In the genomic region with DNA sequence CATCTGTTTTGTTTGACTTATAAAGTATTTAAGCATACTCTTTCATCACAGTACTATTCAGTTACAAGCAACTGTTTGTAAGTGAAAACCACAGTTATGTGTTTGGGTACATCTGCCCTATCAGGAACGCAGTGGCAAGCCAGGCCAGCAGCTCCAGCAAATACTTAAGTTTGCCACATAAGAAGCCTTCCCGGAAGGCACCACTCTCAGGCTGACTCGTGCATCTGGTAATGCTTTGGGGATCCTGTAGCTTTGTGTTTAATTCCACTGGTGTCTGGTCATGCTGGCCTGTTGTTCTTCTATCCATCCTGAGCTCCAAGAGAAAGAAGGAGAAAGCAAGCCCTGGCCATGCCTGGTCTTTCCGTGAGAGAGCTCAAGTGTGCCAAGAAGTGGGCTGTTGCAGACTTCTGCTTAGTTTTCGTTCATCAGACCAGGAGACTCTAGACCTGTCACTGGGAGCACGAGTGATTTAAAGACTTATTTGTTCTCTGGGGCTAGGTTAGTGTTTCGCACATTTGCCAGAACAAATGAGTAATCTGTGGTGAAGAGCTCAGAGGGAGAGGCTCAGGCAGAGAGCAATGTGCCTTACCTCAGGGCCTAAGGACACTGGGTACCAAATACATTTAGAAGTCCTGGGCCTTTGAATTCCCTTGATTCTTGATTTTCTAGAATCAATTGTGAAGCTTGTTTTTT, we compare ENCODE assay signal across 22 mouse cellular contexts.
DNase-seq lines count a peak whose midpoint lies in the region; ATAC-seq and TF ChIP-seq lines count a peak whose summit lies in the region.
"Had no signal": no experiment of that assay in that cellular context is flagged by ENCODE, and none has a peak within 500 bp of the region (broad histone marks: within the 10 kb centered on the region; RNA-seq: fewer than 3 reads in every experiment).

No protein-coding gene starts in this region.

- H3K4me2 ChIP-seq in kidney, embryonic 16.5 days (replicated peaks; ENCODE audit: low read depth, low read length) = no peak overlapping the region
- H3K4me2 ChIP-seq: hindbrain, embryonic 12.5 days; limb, embryonic 15.5 days; midbrain, embryonic 15.5 days; neural tube, embryonic 13.5 days had no signal

- peaks cover 10% of the 10 kb centered on the region; the same call in 1 of the 2 replicates for H3K4me1 ChIP-seq in kidney, embryonic 16.5 days (ENCODE audit: insufficient read depth, low read length)
- H3K4me1 ChIP-seq: midbrain, embryonic 15.5 days had no signal

- TF ChIP-seq CTCF in gastrocnemius, adult 2 months (IDR thresholded peaks at IDR 0.05) = no peak

- no peaks in the 10 kb centered on the region for H3K9me3 ChIP-seq in kidney, embryonic 16.5 days (ENCODE audit: low read length)
- H3K9me3 ChIP-seq: hindbrain, embryonic 12.5 days; limb, embryonic 15.5 days; midbrain, embryonic 15.5 days; neural tube, embryonic 13.5 days had no signal

- ATAC-seq in kidney, embryonic 16.5 days (ENCODE audit: low FRiP score, low TSS enrichment) = no peak
- ATAC-seq: lung, postnatal 0 days; midbrain, embryonic 15.5 days had no signal

- no peaks in the 10 kb centered on the region for H3K36me3 ChIP-seq in kidney, embryonic 16.5 days (ENCODE audit: insufficient read depth, low read length)
- H3K36me3 ChIP-seq: hindbrain, embryonic 12.5 days; limb, embryonic 15.5 days; midbrain, embryonic 15.5 days; neural tube, embryonic 13.5 days had no signal

- WGBS in kidney, embryonic 16.5 days = 39% methylated on average over 7 of the region's 7 CpGs

- intact Hi-C loops in gastrocnemius, adult 2 months (cut with DNase I) = no loop called here

- H3K4me3 ChIP-seq in gastrocnemius, adult 2 months = no peak overlapping the region
- H3K4me3 ChIP-seq in kidney, embryonic 16.5 days (ENCODE audit: low read length) = no peak overlapping the region
- H3K4me3 ChIP-seq: hindbrain, embryonic 12.5 days; left cerebral cortex, adult 2 months; limb, embryonic 15.5 days; midbrain, embryonic 15.5 days; neural tube, embryonic 13.5 days had no signal

- no peaks in the 10 kb centered on the region for H3K27me3 ChIP-seq in kidney, embryonic 16.5 days (ENCODE audit: insufficient read depth, low read length)
- H3K27me3 ChIP-seq: hindbrain, embryonic 12.5 days; limb, embryonic 15.5 days; midbrain, embryonic 15.5 days; neural tube, embryonic 13.5 days had no signal

- peak overlapping the region; percentile 38; the same call in 1 of the 2 replicates for H3K27ac ChIP-seq in gastrocnemius, adult 2 months
- H3K27ac ChIP-seq in kidney, embryonic 16.5 days (ENCODE audit: low read length) = 0 out of 2 replicates have a peak overlapping the region, but pooled peaks have one; percentile 8
- H3K27ac ChIP-seq: hindbrain, embryonic 12.5 days; left cerebral cortex, adult 2 months; limb, embryonic 15.5 days; macrophage; midbrain, embryonic 15.5 days; neural tube, embryonic 13.5 days had no signal

- DNase-seq in gastrocnemius, adult 2 months = no peak
- no peak for DNase-seq in gastrocnemius, adult 18-20 months (ENCODE audit: low spot score)
- no peak for DNase-seq in kidney, postnatal 14 days
- peak; percentile 77 for DNase-seq in NIH3T3 (ENCODE audit: low read depth)
- peak; percentile 66 for DNase-seq in fibroblast of lung, adult 2 months (ENCODE audit: low read depth)
- DNase-seq in B cell, adult 2 months = no peak
- no peak for DNase-seq in yolk sac, embryonic 10.5 days (ENCODE audit: low spot score)
- DNase-seq: gastrocnemius, postnatal 10 days; layer of hippocampus, adult 9-11 months; left cerebral cortex, postnatal 4 days; retina, postnatal 1 day; right cerebral cortex, postnatal 25 days; spleen, adult 18-20 months; thymus, postnatal 25 days had no signal

- H3K9ac ChIP-seq in kidney, embryonic 16.5 days (replicated peaks; ENCODE audit: low read length) = no peak overlapping the region
- H3K9ac ChIP-seq: hindbrain, embryonic 12.5 days; limb, embryonic 15.5 days; midbrain, embryonic 15.5 days; neural tube, embryonic 13.5 days had no signal

Comparison
In these comparisons a context has a peak if more than half of its experiments do, and no peak if none do; other contexts are left out.
1. DNase-seq: peak in NIH3T3 (single experiment) and fibroblast of lung, adult 2 months (single experiment); none in gastrocnemius, adult 2 months (single experiment), gastrocnemius, adult 18-20 months (single experiment), kidney, postnatal 14 days (single experiment), B cell, adult 2 months (0 of 2) and yolk sac, embryonic 10.5 days (single experiment).